Comparison of ENCODE assay signal across 9 mouse cellular contexts in the genomic region with DNA sequence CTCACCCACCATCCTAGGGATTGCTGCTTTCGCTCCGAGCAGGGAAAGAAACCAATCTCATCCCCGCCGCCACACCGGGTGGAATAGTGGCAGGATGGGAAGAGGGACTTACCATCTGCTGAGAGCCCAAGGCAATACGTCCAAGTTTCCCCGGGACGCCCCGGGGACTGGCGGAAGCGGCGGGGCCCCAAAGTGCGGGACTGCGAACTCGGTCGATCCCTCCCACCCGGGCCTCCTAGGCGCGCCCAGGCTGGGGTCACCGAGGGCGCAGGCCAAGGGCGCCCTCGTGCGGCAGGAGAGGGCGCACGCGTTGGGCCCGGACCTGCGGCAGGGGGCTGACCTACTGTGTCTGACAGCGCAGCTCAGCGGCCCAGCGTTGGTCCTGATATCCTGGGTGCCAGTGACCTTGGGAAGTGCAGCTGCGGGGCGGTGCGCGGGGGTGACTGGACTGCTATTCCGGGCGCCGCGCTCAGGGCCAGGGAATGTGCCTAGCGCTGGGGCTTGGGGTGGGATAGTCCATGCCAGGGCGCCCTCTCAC. TPM values are rescaled to one million over a fixed set of nuclear protein-coding genes. Genes with fewer than 3 reads are reported as not detected.
DNase-seq lines count a peak whose midpoint lies in the region; ATAC-seq and TF ChIP-seq lines count a peak whose summit lies in the region.
"Had no signal": no experiment of that assay in that cellular context is flagged by ENCODE, and none has a peak within 500 bp of the region (broad histone marks: within the 10 kb centered on the region; RNA-seq: fewer than 3 reads in every experiment).

A gene (minus strand): TSS at position 169 of the 538 bp plus-strand sequence.

- H3K27ac ChIP-seq in heart, embryonic 15.5 days, result peak within 1 kb of the TSS; percentile 31
- no peak within 1 kb of the TSS for H3K27ac ChIP-seq in limb, embryonic 12.5 days
- H3K27ac ChIP-seq in midbrain, embryonic 12.5 days (replicated peaks), result no peak within 1 kb of the TSS
- no peak within 1 kb of the TSS for H3K27ac ChIP-seq in thymus, adult 2 months (ENCODE audit: control insufficient read depth, insufficient read depth, low read length)

- TF ChIP-seq POLR2A in thymus, adult 2 months (IDR thresholded peaks at IDR 0.05; ENCODE audit: control insufficient read depth, extremely low read depth, insufficient read depth, low read length, poor library complexity), result no peak

- peak within 1 kb of the TSS; percentile 61 for H3K9ac ChIP-seq in heart, embryonic 15.5 days
- H3K9ac ChIP-seq in limb, embryonic 12.5 days (replicated peaks), result peak within 1 kb of the TSS; percentile 23; the same call in 1 of the 2 replicates
- H3K9ac ChIP-seq in midbrain, embryonic 12.5 days (replicated peaks), result no peak within 1 kb of the TSS

- H3K4me2 ChIP-seq in heart, embryonic 15.5 days, result peak within 1 kb of the TSS; percentile 82
- peak within 1 kb of the TSS; percentile 51 for H3K4me2 ChIP-seq in limb, embryonic 12.5 days
- H3K4me2 ChIP-seq in midbrain, embryonic 12.5 days (replicated peaks), result peak within 1 kb of the TSS; percentile 42

- peak; percentile 54 to 63 for DNase-seq in CD8-positive naive resting alpha-beta T cell, adult 2 months (ENCODE audit: low read depth in 2 of 2, low spot score in 2 of 2)
- DNase-seq in adrenal gland, adult 18-20 months (ENCODE audit: low spot score in 2 of 2), result peak; percentile 56 to 72
- peak; percentile 66 for DNase-seq in thymus, adult 2 months
- DNase-seq in layer of hippocampus, adult 11-12 months (ENCODE audit: low spot score), result no peak

- H3K4me1 ChIP-seq in heart, embryonic 15.5 days (replicated peaks), result peaks cover 42% of the 10 kb centered on the region
- peaks cover 28% of the 10 kb centered on the region for H3K4me1 ChIP-seq in limb, embryonic 12.5 days (replicated peaks)
- peaks cover 24% of the 10 kb centered on the region for H3K4me1 ChIP-seq in midbrain, embryonic 12.5 days
- H3K4me1 ChIP-seq in thymus, adult 2 months (replicated peaks; ENCODE audit: control insufficient read depth, insufficient read depth, low read length), result peaks cover 14% of the 10 kb centered on the region

- H3K9me3 ChIP-seq in heart, embryonic 15.5 days (replicated peaks), result no peaks in the 10 kb centered on the region
- no peaks in the 10 kb centered on the region for H3K9me3 ChIP-seq in limb, embryonic 12.5 days
- no peaks in the 10 kb centered on the region for H3K9me3 ChIP-seq in midbrain, embryonic 12.5 days

- peak; percentile 27 for ATAC-seq in erythroblast, adult 5-6 weeks (replicated peaks; ENCODE audit: low FRiP score, poor library complexity, severe bottlenecking)
- peak; percentile 51 for ATAC-seq in heart, embryonic 15.5 days (replicated peaks; ENCODE audit: insufficient number of reproducible peaks, insufficient read depth, low FRiP score, low read depth)
- no peak for ATAC-seq in limb, embryonic 12.5 days (ENCODE audit: insufficient number of reproducible peaks, insufficient read depth, low FRiP score, low TSS enrichment, low read depth)
- ATAC-seq in midbrain, embryonic 12.5 days (ENCODE audit: low FRiP score, low read depth), result no peak

- TF ChIP-seq CTCF in thymus, adult 2 months (IDR thresholded peaks at IDR 0.05; ENCODE audit: borderline replicate concordance, control insufficient read depth, extremely low read depth, insufficient read depth, low read length, poor library complexity), result peak; percentile 96

- peaks cover 98% of the 10 kb centered on the region for H3K27me3 ChIP-seq in heart, embryonic 15.5 days
- peaks cover 100% of the 10 kb centered on the region for H3K27me3 ChIP-seq in limb, embryonic 12.5 days
- H3K27me3 ChIP-seq in midbrain, embryonic 12.5 days, result peaks cover 98% of the 10 kb centered on the region
- H3K27me3 ChIP-seq in thymus, adult 2 months (ENCODE audit: control insufficient read depth, insufficient read depth, low read length), result peaks cover 21% of the 10 kb centered on the region

- peak within 1 kb of the TSS; percentile 52 for H3K4me3 ChIP-seq in heart, embryonic 15.5 days
- peak within 1 kb of the TSS; percentile 34 for H3K4me3 ChIP-seq in limb, embryonic 12.5 days (replicated peaks)
- H3K4me3 ChIP-seq in midbrain, embryonic 12.5 days, result peak within 1 kb of the TSS; percentile 20; the same call in 1 of the 2 replicates
- peak within 1 kb of the TSS; percentile 20 for H3K4me3 ChIP-seq in thymus, adult 2 months (ENCODE audit: control insufficient read depth, insufficient read depth, low read length)

- WGBS in heart, embryonic 15.5 days, result under 1% methylated on average over 42 of the region's 42 CpGs
- WGBS in limb, embryonic 12.5 days, result under 1% methylated on average over 42 of the region's 42 CpGs
- 2% methylated on average over 36 of the region's 42 CpGs for WGBS in midbrain, embryonic 12.5 days
- WGBS in thymus, adult 2 months, result 4% methylated on average over 42 of the region's 42 CpGs

- no peaks in the 10 kb centered on the region for H3K36me3 ChIP-seq in heart, embryonic 15.5 days
- H3K36me3 ChIP-seq in limb, embryonic 12.5 days, result no peaks in the 10 kb centered on the region
- H3K36me3 ChIP-seq in midbrain, embryonic 12.5 days, result no peaks in the 10 kb centered on the region
- no peaks in the 10 kb centered on the region for H3K36me3 ChIP-seq in thymus, adult 2 months (ENCODE audit: control insufficient read depth, insufficient read depth, low read length)

RNA-seq across cellular contexts. Expression of the gene that starts here (rescaled TPM):
- 10 to 100 TPM in 1 of 2 experiments, 1 to 10 TPM in 1; 5.1 to 11.5 TPM for total RNA-seq in adrenal gland, adult 18-20 months (2021)
- 0.21 and 0.77 TPM in 2 replicates for total RNA-seq in erythroblast, adult 5-6 weeks (2015; ENCODE audit: low replicate concordance)
- 0.17 TPM in 1 of 2 replicates, not detected in the other for total RNA-seq in erythroblast, adult 5-6 weeks (2017; ENCODE audit: low replicate concordance)
- polyA plus RNA-seq in heart, embryonic 15.5 days (2015; fragmentation: Nextera tagmentation; extraction: Ambion mirVana), result 10.9 and 12.7 TPM in 2 replicates
- 0.70 and 0.88 TPM in 2 replicates for polyA plus RNA-seq in limb, embryonic 12.5 days (2016; fragmentation: Nextera tagmentation; extraction: Ambion mirVana)
- polyA plus RNA-seq in midbrain, embryonic 12.5 days (2016; fragmentation: Nextera tagmentation; extraction: Ambion mirVana), result 0.38 and 0.79 TPM in 2 replicates
- 4.6 and 9.0 TPM in 2 replicates for polyA plus RNA-seq in thymus, adult 2 months (2012; rRNA removed)
- total RNA-seq: neutrophil, adult 5-6 weeks had no signal

Comparison
In these comparisons a context has a peak if more than half of its experiments do, and no peak if none do; other contexts are left out.
1. Peak in ATAC-seq in erythroblast, adult 5-6 weeks; RNA of the gene not detected or under 1 TPM.